In the genomic region with DNA sequence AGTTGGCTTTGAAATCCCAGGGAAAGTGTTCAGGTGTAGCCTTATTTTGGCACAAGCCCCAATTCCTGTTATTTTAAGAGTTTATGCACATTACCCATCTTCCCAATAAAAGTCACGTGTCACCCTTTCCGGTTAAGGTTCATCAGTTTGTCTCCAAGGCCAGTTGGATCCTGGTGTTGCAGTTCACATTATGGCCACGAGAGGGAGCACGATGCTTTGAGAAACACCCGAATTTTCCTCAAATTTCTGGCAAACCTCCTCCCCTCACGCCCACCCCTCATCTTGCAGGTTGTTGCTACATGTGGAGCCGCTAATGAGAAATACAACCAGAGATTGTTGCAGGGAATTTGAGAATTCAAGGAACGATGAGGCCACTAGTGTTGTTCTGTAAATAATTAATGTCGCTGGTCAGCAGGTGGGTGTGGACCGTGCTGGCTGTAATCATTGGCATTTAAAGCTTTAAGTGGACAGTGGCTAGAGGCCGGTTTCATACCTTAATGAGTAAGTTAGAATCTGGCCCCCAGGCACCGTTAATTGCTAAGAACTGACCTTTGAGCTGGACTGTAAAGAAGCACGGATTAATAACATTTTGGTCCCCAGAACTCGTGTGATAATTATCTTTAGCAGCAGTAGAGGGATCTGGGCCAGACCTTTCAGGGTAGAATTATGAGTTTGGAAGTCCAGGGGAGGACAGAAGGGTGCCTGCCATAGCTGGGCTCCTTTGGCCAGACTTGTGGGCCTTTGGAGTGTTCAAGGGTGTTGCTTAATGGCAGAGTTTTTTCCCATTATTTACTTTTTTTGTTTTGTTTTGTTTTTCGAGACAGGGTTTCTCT, we compare ENCODE assay signal across 8 mouse cellular contexts. TPM values are rescaled to one million over a fixed set of nuclear protein-coding genes. Genes with fewer than 3 reads are reported as not detected.
DNase-seq lines count a peak whose midpoint lies in the region; ATAC-seq lines count a peak whose summit lies in the region.

No protein-coding gene starts in this region.

- DNase-seq in Muller cell, postnatal 12 days (ENCODE audit: inconsistent ontology term): peak; percentile 67
- peak; percentile 93 to 97 for DNase-seq in cerebellum, postnatal 10 days
- DNase-seq in frontal cortex, postnatal 10 days (ENCODE audit: low spot score in 2 of 2): peak; percentile 45 to 78
- peak; percentile 60 to 67 for DNase-seq in layer of hippocampus, postnatal 36 days
- peak; percentile 39 for DNase-seq in lung, postnatal 25 days (ENCODE audit: low spot score)
- DNase-seq in right cerebral cortex, adult 2 months (ENCODE audit: low spot score in 2 of 2): peak; percentile 85
- peak; percentile 39 to 62 for DNase-seq in urinary bladder, postnatal 36 days (ENCODE audit: low spot score in 2 of 2)

- H3K4me2 ChIP-seq in hindbrain, embryonic 15.5 days: peak overlapping the region; percentile 53

- no peaks in the 10 kb centered on the region for H3K36me3 ChIP-seq in hindbrain, embryonic 15.5 days

- 16% methylated on average over 15 of the region's 15 CpGs for WGBS in hindbrain, embryonic 15.5 days

- H3K27ac ChIP-seq in hindbrain, embryonic 15.5 days (replicated peaks): no peak overlapping the region

- no peak overlapping the region for H3K9ac ChIP-seq in hindbrain, embryonic 15.5 days

- peak overlapping the region; percentile 16; the same call in 1 of the 2 replicates for H3K4me3 ChIP-seq in hindbrain, embryonic 15.5 days

- ATAC-seq in hindbrain, embryonic 15.5 days (ENCODE audit: low FRiP score, low read depth): peak; percentile 19; the same call in 1 of the 2 replicates

- H3K9me3 ChIP-seq in hindbrain, embryonic 15.5 days: no peaks in the 10 kb centered on the region

- 0 out of 2 replicates have a peak, but pooled peaks cover 4% of the 10 kb centered on the region for H3K4me1 ChIP-seq in hindbrain, embryonic 15.5 days (replicated peaks)

- H3K27me3 ChIP-seq in hindbrain, embryonic 15.5 days: 0 out of 2 replicates have a peak, but pooled peaks cover 4% of the 10 kb centered on the region

RNA-seq across cellular contexts. Expression of a gene that starts 49.2 kb away (rescaled TPM):
- polyA plus RNA-seq in hindbrain, embryonic 15.5 days (2015; fragmentation: Nextera tagmentation; extraction: Ambion mirVana): 15.1 TPM in 2 replicates
- total RNA-seq in layer of hippocampus, postnatal 36 days (2021): 10 to 100 TPM; 77.7 to 85.4 TPM

Comparison
In these comparisons a context has a peak if more than half of its experiments do, and no peak if none do; other contexts are left out.
1. DNase-seq: peak in every context shown above with its lines; median percentile 95 in cerebellum, postnatal 10 days; 85 in right cerebral cortex, adult 2 months; 67 in Muller cell, postnatal 12 days; 64 in layer of hippocampus, postnatal 36 days; 62 in frontal cortex, postnatal 10 days; 50 in urinary bladder, postnatal 36 days; 39 in lung, postnatal 25 days.